Mouse (Mus musculus) MEL (cell line): Measurements from ENCODE around the gene Tie1. TPM values are rescaled to one million over a fixed set of nuclear protein-coding genes. Genes with fewer than 3 reads are reported as not detected.

Experiments used
- DNase-seq: peaks from one replicate; pipeline ENCODE4 v3.0.0; 2011; ENCODE audit warnings: low read depth, low spot score
- H3K27ac ChIP-seq: 2 replicates; pipeline ENCODE4 v1.5.1; 2012; ENCODE audit warnings: low read depth, mild to moderate bottlenecking, control low read depth, low read length, moderate library complexity; ENCODE audit not compliant: control insufficient read depth
- H3K27me3 ChIP-seq, 2 experiments: fragments of 150-350 bp in 1 of 2; sonication (generic) in 1 of 2; 2 replicates each; pipeline ENCODE4 v1.6.1; 2012; ENCODE audit warnings: low read length in 2 of 2, mild to moderate bottlenecking in 2 of 2, improper control_type of control experiment in 1 of 2, moderate library complexity in 1 of 2; ENCODE audit not compliant: insufficient read depth in 2 of 2, control insufficient read depth in 1 of 2
- H3K36me3 ChIP-seq, 2 experiments: 2 replicates each; pipeline ENCODE4 v1.6.1; 2012 to 2014; ENCODE audit warnings: low read length in 2 of 2, improper control_type of control experiment in 1 of 2, inconsistent platforms in 1 of 2, mild to moderate bottlenecking in 1 of 2; ENCODE audit not compliant: insufficient read depth in 2 of 2, control insufficient read depth in 1 of 2
- H3K4me1 ChIP-seq, 2 experiments: fragments of 150-350 bp in 1 of 2; sonication (generic) in 1 of 2; 2 replicates each; pipeline ENCODE4 v1.6.1; 2012; ENCODE audit warnings: low read length in 2 of 2, improper control_type of control experiment in 1 of 2, mild to moderate bottlenecking in 1 of 2; ENCODE audit not compliant: insufficient read depth in 2 of 2, control insufficient read depth in 1 of 2
- H3K4me3 ChIP-seq, 2 experiments: fragments of 150-350 bp in 1 of 2; sonication (generic) in 1 of 2; 2 replicates each; pipeline ENCODE4 v1.5.1; 2012; ENCODE audit warnings: low read depth in 2 of 2, low read length in 2 of 2, mild to moderate bottlenecking in 2 of 2, moderate library complexity in 2 of 2, control low read depth in 1 of 2, improper control_type of control experiment in 1 of 2; ENCODE audit not compliant: control insufficient read depth in 1 of 2, insufficient read depth in 1 of 2
- H3K79me2 ChIP-seq: 2 replicates; pipeline ENCODE4 v1.6.1; 2012; ENCODE audit warnings: mild to moderate bottlenecking, low read length, moderate library complexity; ENCODE audit not compliant: control insufficient read depth, poor library complexity, insufficient read depth
- H3K9ac ChIP-seq: 2 replicates; pipeline ENCODE4 v1.6.1; 2012; ENCODE audit warnings: low read depth, mild to moderate bottlenecking, control low read depth, low read length, moderate library complexity; ENCODE audit not compliant: control insufficient read depth, poor library complexity, severe bottlenecking
- H3K9me3 ChIP-seq: fragments of 150-350 bp; sonication (generic); replicated peaks from 2 replicates; pipeline ENCODE4 v1.6.1; 2012; ENCODE audit warnings: mild to moderate bottlenecking, low read length, improper control_type of control experiment, moderate library complexity; ENCODE audit not compliant: insufficient read depth
- CHD1 ChIP-seq: IDR thresholded peaks from 2 replicates; pipeline ENCODE4 v1.6.1; 2012; ENCODE audit warnings: low read depth, mild to moderate bottlenecking, inconsistent platforms, low read length, improper control_type of control experiment
- CTCF ChIP-seq, 3 experiments: IDR thresholded peaks in 2 of 3; conservative IDR thresholded peaks in 1 of 3; 2 replicates each; pipeline ENCODE4 v1.5.1; 2011 to 2012; ENCODE audit warnings: low read length in 3 of 3, low read depth in 2 of 3, mild to moderate bottlenecking in 2 of 3, improper control_type of control experiment in 1 of 3, inconsistent platforms in 1 of 3, mixed read lengths in 1 of 3, moderate library complexity in 1 of 3; ENCODE audit not compliant: control insufficient read depth in 1 of 3, insufficient read depth in 1 of 3, poor library complexity in 1 of 3, severe bottlenecking in 1 of 3
- E2F4 ChIP-seq: IDR thresholded peaks from 2 replicates; pipeline ENCODE4 v1.6.1; 2011; ENCODE audit warnings: low read depth, low read length, improper control_type of control experiment, borderline replicate concordance
- ETS1 ChIP-seq: IDR thresholded peaks from 2 replicates; pipeline ENCODE4 v1.6.1; 2012; ENCODE audit warnings: low read depth, mild to moderate bottlenecking, inconsistent platforms, low read length, improper control_type of control experiment, moderate library complexity
- HCFC1 ChIP-seq: IDR thresholded peaks from 2 replicates; pipeline ENCODE4 v1.6.1; 2012; ENCODE audit warnings: low read depth, mild to moderate bottlenecking, inconsistent platforms, low read length, improper control_type of control experiment, moderate library complexity
- JUND ChIP-seq: IDR thresholded peaks from 2 replicates; pipeline ENCODE4 v1.6.1; 2011; ENCODE audit warnings: low read depth, mild to moderate bottlenecking, improper control_type of control experiment, low read length
- KAT2A ChIP-seq: conservative IDR thresholded peaks from 2 replicates; pipeline ENCODE4 v1.6.1; 2012; ENCODE audit warnings: low read depth, low read length, improper control_type of control experiment, inconsistent platforms
- MEF2A ChIP-seq: IDR thresholded peaks from 2 replicates; pipeline ENCODE4 v1.6.1; 2014; ENCODE audit warnings: low read depth, mild to moderate bottlenecking, inconsistent platforms, low read length, improper control_type of control experiment; ENCODE audit not compliant: poor library complexity, insufficient replicate concordance, severe bottlenecking; ENCODE audit errors: extremely low read depth
- NELFE ChIP-seq: IDR thresholded peaks from 2 replicates; pipeline ENCODE4 v1.6.1; 2011; ENCODE audit warnings: low read depth, low read length, improper control_type of control experiment
- POLR2AphosphoS5 ChIP-seq: IDR thresholded peaks from 2 replicates; pipeline ENCODE4 v1.6.1; 2012; ENCODE audit warnings: low read depth, borderline replicate concordance, mild to moderate bottlenecking, inconsistent platforms, low read length, moderate library complexity, mixed read lengths
- RCOR1 ChIP-seq: IDR thresholded peaks from 2 replicates; pipeline ENCODE4 v1.6.1; 2012; ENCODE audit warnings: low read depth, mild to moderate bottlenecking, inconsistent platforms, low read length, improper control_type of control experiment
- SMC3 ChIP-seq: IDR thresholded peaks from 2 replicates; pipeline ENCODE4 v1.6.1; 2011; ENCODE audit warnings: low read depth, low read length, improper control_type of control experiment
- TBP ChIP-seq: IDR thresholded peaks from 2 replicates; pipeline ENCODE4 v1.8.0; 2011; ENCODE audit warnings: low read depth, low read length, improper control_type of control experiment
- TCF12 ChIP-seq: IDR thresholded peaks from 2 replicates; pipeline ENCODE4 v1.6.1; 2014; ENCODE audit warnings: low read depth, mild to moderate bottlenecking, inconsistent platforms, low read length, improper control_type of control experiment, moderate library complexity
- ZKSCAN1 ChIP-seq: IDR thresholded peaks from 2 replicates; pipeline ENCODE4 v1.6.1; 2012; ENCODE audit warnings: low read depth, mild to moderate bottlenecking, inconsistent platforms, low read length, improper control_type of control experiment, moderate library complexity
- polyA plus RNA-seq, 2 experiments: library from polyadenylated mRNA; stranded (reverse) in 1 of 2; unstranded in 1 of 2; fragments of >175 nt in 1 of 2; fragments of >200 nt in 1 of 2; gene quantifications; 2 replicates each; pipeline versions ENCODE4 v1.2.1 to v1.2.4; 2012; ENCODE audit warnings: low replicate concordance in 2 of 2, low read depth in 1 of 2; ENCODE audit not compliant: insufficient read length in 2 of 2, insufficient read depth in 1 of 2, missing spikeins in 1 of 2
- total RNA-seq: library from RNA; depleted of rRNA; stranded (reverse); fragments of 300-350 nt; gene quantifications from 2 replicates; pipeline ENCODE4 v1.2.3, GENCODE M21; 2012

Tie1 gene
- total and polyA plus RNA-seq, 3 experiments, result 0.03 TPM; not detected in 2

GRCm38 (mm10) chr4:118526408-118527334, 36.8 kb upstream of the Tie1 start, which contains the start of gene 2610528J11Rik:
TSS of gene 2610528J11Rik (plus strand) at chr4:118526999.
- Histone ChIP-seq H3K36me3 (no peaks in the 10 kb centered on the region), H3K27me3 (peaks cover 3 to 10% of the 10 kb centered on the region in 2 experiments), H3K4me1 (no peaks in the 10 kb centered on the region), H3K4me3 (no peak within 1 kb of the TSS), H3K79me2 (no peaks in the 10 kb centered on the region), H3K9ac (no peak within 1 kb of the TSS), H3K27ac (no peak within 1 kb of the TSS), H3K9me3 (no peaks in the 10 kb centered on the region)
- no peak for TF ChIP-seq MEF2A
- no peak for TF ChIP-seq E2F4
- no peak for TF ChIP-seq SMC3
- TF ChIP-seq KAT2A, result no peak
- no peak for DNase-seq

DNA sequence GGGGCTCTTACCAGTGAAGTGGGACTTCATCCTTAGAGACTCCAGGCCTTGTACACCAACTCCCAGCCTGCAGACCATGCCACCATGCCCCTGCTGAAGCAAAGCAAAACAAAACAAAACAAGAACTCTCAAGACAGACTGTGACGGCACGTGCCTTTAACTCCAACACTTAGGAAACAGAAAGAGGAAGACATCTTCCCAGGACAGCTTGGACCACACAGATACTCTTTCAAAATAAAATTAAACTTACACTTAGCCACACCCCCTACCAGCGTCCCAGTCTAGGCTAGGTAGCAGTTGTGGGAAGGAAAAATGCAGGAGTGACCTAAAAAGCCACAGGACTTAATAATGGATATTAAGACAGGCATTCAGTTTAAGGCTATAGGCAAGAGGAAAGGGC, 35.9 kb upstream of the Tie1 start:
- H3K27me3 ChIP-seq, result peaks cover 3 to 7% of the 10 kb centered on the region in 2 experiments
- no peak overlapping the region for H3K9ac ChIP-seq
- H3K4me3 ChIP-seq, result no peak overlapping the region
- DNase-seq, result no peak
- H3K9me3 ChIP-seq, result no peaks in the 10 kb centered on the region
- H3K4me1 ChIP-seq, result no peaks in the 10 kb centered on the region
- H3K79me2 ChIP-seq, result no peaks in the 10 kb centered on the region
- TF ChIP-seq RCOR1, result no peak
- no peak for TF ChIP-seq SMC3
- no peak for TF ChIP-seq CTCF (IDR thresholded peaks at IDR 0.05 in 2 of 3, conservative IDR thresholded peaks at IDR 0.05 in 1 of 3; ENCODE audit: control insufficient read depth in 1 of 3, insufficient read depth in 1 of 3, low read depth in 2 of 3, low read length in 3 of 3, poor library complexity in 1 of 3, severe bottlenecking in 1 of 3)
- no peak for TF ChIP-seq CHD1
- no peak for TF ChIP-seq JUND
- TF ChIP-seq TCF12, result no peak
- no peak for TF ChIP-seq ETS1
- no peak for TF ChIP-seq NELFE
- TF ChIP-seq TBP, result no peak
- no peak for TF ChIP-seq HCFC1
- no peak for TF ChIP-seq ZKSCAN1
- no peak for TF ChIP-seq POLR2AphosphoS5
- no peak for TF ChIP-seq E2F4
- H3K27ac ChIP-seq, result no peak overlapping the region
- no peaks in the 10 kb centered on the region for H3K36me3 ChIP-seq
